Mouse (Mus musculus) spleen, postnatal 36 days (tissue): Measurements from ENCODE around the gene A430033K04Rik.

Source experiments
- DNase-seq, 2 experiments: peaks; one replicate each; pipeline ENCODE4 v3.0.0; 2022; ENCODE audit warnings: low spot score in 2 of 2, mixed read lengths in 1 of 2

Gene A430033K04Rik

DNA sequence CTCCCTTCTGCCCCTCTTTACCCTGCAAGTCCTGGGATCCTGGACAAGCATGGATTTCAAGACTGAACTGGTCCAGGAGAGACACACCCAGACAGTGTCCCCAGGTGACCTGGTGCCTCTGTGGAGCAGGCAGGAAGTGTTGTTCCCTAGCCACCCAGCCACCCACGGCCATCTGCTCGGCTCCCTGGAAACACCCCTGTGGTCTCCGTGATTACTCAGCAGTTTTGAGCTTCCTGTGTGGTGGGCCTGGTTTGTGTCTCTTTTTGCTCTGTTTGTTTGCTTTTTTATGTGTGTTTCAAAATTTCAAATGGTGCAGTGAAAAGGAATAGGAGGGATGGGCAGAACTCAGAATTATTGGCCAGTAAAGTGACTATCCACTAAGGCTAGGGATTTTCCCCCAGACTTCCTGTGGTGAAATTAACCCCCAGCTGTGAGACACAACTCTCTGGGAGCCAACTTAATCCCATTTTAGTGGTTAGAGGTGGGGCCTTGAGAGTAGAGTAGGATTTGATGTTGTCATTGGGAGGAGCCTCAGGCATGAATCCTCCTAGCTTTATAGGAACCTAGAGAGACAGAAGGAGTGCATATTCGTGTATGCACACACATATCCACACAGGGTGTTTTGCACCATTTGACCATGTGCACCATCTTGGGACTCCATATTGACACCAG lies 72.0 kb downstream of the A430033K04Rik start:
- no peak for DNase-seq

DNA sequence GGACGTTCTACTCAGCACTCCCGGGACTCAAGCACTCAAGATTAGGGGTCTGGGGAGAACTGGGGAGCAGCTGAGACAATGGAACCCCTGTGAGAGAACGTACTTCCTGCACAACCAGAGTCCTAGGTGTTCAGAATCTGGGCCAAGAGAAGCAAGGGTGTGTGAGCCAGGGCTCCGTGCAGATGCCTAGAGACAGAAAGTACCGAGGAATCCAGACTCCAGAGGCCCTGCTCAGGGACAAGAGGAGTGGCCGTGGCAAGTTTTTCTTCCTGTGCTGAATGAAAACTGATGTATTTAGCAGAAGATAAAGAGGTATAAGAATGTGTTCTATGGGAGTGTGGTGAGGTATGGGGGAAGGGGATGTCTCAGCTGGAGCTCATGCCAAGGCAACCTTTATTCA lies 74.8 kb downstream of the A430033K04Rik start:
- no peak for DNase-seq
